Mouse (Mus musculus) CH12.LX (cell line): Measurements from ENCODE around the gene Zfyve26. TPM values are rescaled to one million over a fixed set of nuclear protein-coding genes. Genes with fewer than 3 reads are reported as not detected.

Experiments
- DNase-seq: peaks from one replicate; pipeline ENCODE4 v3.0.0-alpha.2; 2013; ENCODE audit errors: extremely low read depth
- H3K27ac ChIP-seq: 2 replicates; pipeline ENCODE4 v1.5.1; 2012; ENCODE audit warnings: low read depth, mild to moderate bottlenecking, control low read depth, moderate library complexity; ENCODE audit not compliant: insufficient read depth
- H3K27me3 ChIP-seq: replicated peaks from 2 replicates; pipeline ENCODE3; 2012; ENCODE audit warnings: inconsistent platforms
- H3K36me3 ChIP-seq, 2 experiments: replicated peaks in 1 of 2; 2 replicates each; pipeline versions ENCODE3 to v1.6.1; 2012; ENCODE audit warnings: inconsistent platforms in 1 of 2, low read length in 1 of 2, mild to moderate bottlenecking in 1 of 2, mixed read lengths in 1 of 2, moderate library complexity in 1 of 2; ENCODE audit not compliant: control insufficient read depth in 1 of 2, insufficient read depth in 1 of 2
- H3K4me1 ChIP-seq, 2 experiments: 2 replicates each; pipeline ENCODE4 v1.6.1; 2012; ENCODE audit warnings: inconsistent platforms in 1 of 2, moderate library complexity in 1 of 2; ENCODE audit not compliant: insufficient read depth in 2 of 2, control insufficient read depth in 1 of 2
- H3K4me2 ChIP-seq: 2 replicates; pipeline ENCODE4 v1.6.1; 2012; ENCODE audit warnings: low read depth, mild to moderate bottlenecking, control low read depth; ENCODE audit not compliant: poor library complexity, insufficient read depth, severe bottlenecking
- H3K4me3 ChIP-seq, 3 experiments: fragments of 150-350 bp in 1 of 3; sonication (generic) in 1 of 3; replicated peaks in 1 of 3; 2 replicates each; pipeline versions ENCODE3 to v1.5.1; 2011 to 2012; ENCODE audit warnings: low read depth in 2 of 3, low read length in 2 of 3, mild to moderate bottlenecking in 2 of 3, moderate library complexity in 2 of 3, control low read depth in 1 of 3, improper control_type of control experiment in 1 of 3, inconsistent platforms in 1 of 3, mixed read lengths in 1 of 3; ENCODE audit not compliant: poor library complexity in 1 of 3
- H3K79me2 ChIP-seq: replicated peaks from 2 replicates; pipeline ENCODE4 v1.6.1; 2012; ENCODE audit warnings: mild to moderate bottlenecking, moderate library complexity; ENCODE audit not compliant: control insufficient read depth, poor library complexity, insufficient read depth, severe bottlenecking; ENCODE audit errors: extremely low read depth
- H3K9ac ChIP-seq: 2 replicates; pipeline ENCODE4 v1.6.1; 2012; ENCODE audit warnings: low read depth, mild to moderate bottlenecking, control low read depth, moderate library complexity; ENCODE audit not compliant: insufficient read depth
- H3K9me3 ChIP-seq: replicated peaks from 2 replicates; pipeline ENCODE3; 2012; ENCODE audit warnings: low read length, inconsistent platforms, mixed read lengths
- BHLHE40 ChIP-seq: IDR thresholded peaks from 2 replicates; pipeline ENCODE4 v1.6.1; 2011; ENCODE audit warnings: mild to moderate bottlenecking, low read depth, low read length, improper control_type of control experiment
- CHD1 ChIP-seq: IDR thresholded peaks from 2 replicates; pipeline ENCODE4 v1.6.1; 2012; ENCODE audit warnings: low read depth, low read length, improper control_type of control experiment, inconsistent platforms
- CHD2 ChIP-seq: IDR thresholded peaks from 2 replicates; pipeline ENCODE4 v1.6.1; 2011; ENCODE audit warnings: low read length, improper control_type of control experiment
- E2F4 ChIP-seq: IDR thresholded peaks from 2 replicates; pipeline ENCODE4 v1.6.1; 2011; ENCODE audit warnings: low read depth, low read length, improper control_type of control experiment; ENCODE audit not compliant: insufficient replicate concordance
- ELF1 ChIP-seq: IDR thresholded peaks from 2 replicates; pipeline ENCODE4 v1.6.1; 2014; ENCODE audit warnings: low read depth, mild to moderate bottlenecking, inconsistent platforms, low read length, improper control_type of control experiment
- GABPA ChIP-seq: IDR thresholded peaks from 2 replicates; pipeline ENCODE4 v1.6.1; 2012; ENCODE audit warnings: low read depth, low read length, improper control_type of control experiment, inconsistent platforms; ENCODE audit not compliant: insufficient replicate concordance
- MAZ ChIP-seq: IDR thresholded peaks from 2 replicates; pipeline ENCODE4 v1.6.1; 2012; ENCODE audit warnings: low read depth, mild to moderate bottlenecking, inconsistent platforms, low read length, improper control_type of control experiment, moderate library complexity
- MEF2A ChIP-seq: IDR thresholded peaks from 2 replicates; pipeline ENCODE4 v1.6.1; 2014; ENCODE audit warnings: low read depth, mild to moderate bottlenecking, inconsistent platforms, low read length, improper control_type of control experiment, borderline replicate concordance
- MXI1 ChIP-seq: IDR thresholded peaks from 2 replicates; pipeline ENCODE4 v1.6.1; 2011; ENCODE audit warnings: mild to moderate bottlenecking, low read depth, low read length, improper control_type of control experiment
- POLR2AphosphoS2 ChIP-seq: IDR thresholded peaks from 2 replicates; pipeline ENCODE4 v1.6.1; 2011; ENCODE audit warnings: low read depth, low read length, improper control_type of control experiment
- RAD21 ChIP-seq: IDR thresholded peaks from 2 replicates; pipeline ENCODE4 v1.6.1; 2011; ENCODE audit warnings: low read depth, mild to moderate bottlenecking, low read length, improper control_type of control experiment, moderate library complexity
- RCOR1 ChIP-seq: conservative IDR thresholded peaks from 2 replicates; pipeline ENCODE4 v1.6.1; 2012; ENCODE audit warnings: low read depth, mild to moderate bottlenecking, inconsistent platforms, low read length, improper control_type of control experiment
- SIN3A ChIP-seq: IDR thresholded peaks from 2 replicates; pipeline ENCODE4 v1.6.1; 2012; ENCODE audit warnings: low read length, improper control_type of control experiment, inconsistent platforms
- SMC3 ChIP-seq: IDR thresholded peaks from 2 replicates; pipeline ENCODE4 v1.6.1; 2011; ENCODE audit warnings: low read depth, low read length, improper control_type of control experiment
- TBP ChIP-seq: conservative IDR thresholded peaks from 2 replicates; pipeline ENCODE4 v1.6.1; 2011; ENCODE audit warnings: low read depth, low read length, improper control_type of control experiment
- TCF12 ChIP-seq: IDR thresholded peaks from 2 replicates; pipeline ENCODE4 v1.6.1; 2014; ENCODE audit warnings: low read depth, mild to moderate bottlenecking, inconsistent platforms, low read length, improper control_type of control experiment
- UBTF ChIP-seq: IDR thresholded peaks from 2 replicates; pipeline ENCODE4 v1.6.1; 2012; ENCODE audit warnings: low read depth, mild to moderate bottlenecking, inconsistent platforms, low read length, improper control_type of control experiment, moderate library complexity
- USF2 ChIP-seq: conservative IDR thresholded peaks from 2 replicates; pipeline ENCODE4 v1.6.1; 2011; ENCODE audit warnings: low read depth, low read length, improper control_type of control experiment
- ZKSCAN1 ChIP-seq: IDR thresholded peaks from 2 replicates; pipeline ENCODE4 v1.6.1; 2012; ENCODE audit warnings: low read depth, inconsistent platforms, low read length, improper control_type of control experiment, borderline replicate concordance
- dilution Hi-C: fragments of 300-500 bp; cut with MboI; formaldehyde crosslinking; loops from 2 replicates; pipeline ENCODE4 v1.14.3; 2020; ENCODE audit warnings: low sequenced_read_pairs; ENCODE audit not compliant: extremely low pct_unique_long_range_greater_than_20kb, extremely low pct_ligation_motif_present
- in situ Hi-C: fragments of 300-500 bp; cut with MboI; formaldehyde crosslinking; loops from 3 replicates; pipeline ENCODE4 v1.14.3; 2019; ENCODE audit warnings: low sequenced_read_pairs, low pct_ligation_motif_present, low pct_unique_long_range_greater_than_20kb, mixed read lengths
- polyA plus RNA-seq: library from polyadenylated mRNA; unstranded; fragments of >175 nt; gene quantifications from 2 replicates; pipeline ENCODE4 v1.2.1, GENCODE M21; 2012; ENCODE audit warnings: low read depth; ENCODE audit not compliant: insufficient read length
- total RNA-seq, 2 experiments: library from RNA; depleted of rRNA; stranded (reverse); fragments of 300-350 nt in 1 of 2; fragments of >200 nt in 1 of 2; gene quantifications; 2 replicates each; pipeline ENCODE4 v1.2.3; 2012 to 2014

Zfyve26 gene
- total and polyA plus RNA-seq, 3 experiments = 10.4 to 24.8 (median 16.1) TPM

DNA sequence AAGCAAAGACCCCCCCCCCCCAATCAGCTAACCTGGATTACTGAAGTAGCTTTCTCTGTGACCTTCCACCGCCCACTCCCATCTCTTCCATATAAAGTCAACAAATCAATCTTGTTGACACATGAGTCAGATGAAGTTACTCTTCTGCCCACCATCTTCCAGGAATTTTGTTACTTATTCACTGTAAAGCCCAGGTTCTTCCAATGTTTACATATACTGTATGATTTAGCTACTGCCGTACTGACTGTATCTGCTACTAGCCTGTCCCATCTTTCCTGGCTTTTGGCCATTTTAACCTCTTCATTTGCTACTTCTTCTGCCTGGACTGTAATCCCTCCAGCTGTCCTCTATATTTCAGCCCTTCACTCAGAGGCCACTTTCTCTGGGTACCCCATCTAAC is 54.1 kb downstream of the Zfyve26 start:
- DNase-seq = no peak
- in situ Hi-C loops (no loop called here), dilution Hi-C loops (no loop called here)
- no peaks in the 10 kb centered on the region for H3K79me2 ChIP-seq
- no peak overlapping the region for H3K4me2 ChIP-seq
- no peak overlapping the region for H3K27ac ChIP-seq
- no peak overlapping the region for H3K4me3 ChIP-seq
- no peaks in the 10 kb centered on the region for H3K27me3 ChIP-seq
- no peak overlapping the region for H3K9ac ChIP-seq
- TF ChIP-seq ZKSCAN1 (no peak), CHD1 (no peak), SMC3 (no peak), MAZ (no peak), TBP (no peak), USF2 (no peak), E2F4 (no peak)
- H3K9me3 ChIP-seq = no peaks in the 10 kb centered on the region
- no peaks in the 10 kb centered on the region for H3K4me1 ChIP-seq
- peaks cover 81 to 96% of the 10 kb centered on the region in 2 experiments for H3K36me3 ChIP-seq

DNA sequence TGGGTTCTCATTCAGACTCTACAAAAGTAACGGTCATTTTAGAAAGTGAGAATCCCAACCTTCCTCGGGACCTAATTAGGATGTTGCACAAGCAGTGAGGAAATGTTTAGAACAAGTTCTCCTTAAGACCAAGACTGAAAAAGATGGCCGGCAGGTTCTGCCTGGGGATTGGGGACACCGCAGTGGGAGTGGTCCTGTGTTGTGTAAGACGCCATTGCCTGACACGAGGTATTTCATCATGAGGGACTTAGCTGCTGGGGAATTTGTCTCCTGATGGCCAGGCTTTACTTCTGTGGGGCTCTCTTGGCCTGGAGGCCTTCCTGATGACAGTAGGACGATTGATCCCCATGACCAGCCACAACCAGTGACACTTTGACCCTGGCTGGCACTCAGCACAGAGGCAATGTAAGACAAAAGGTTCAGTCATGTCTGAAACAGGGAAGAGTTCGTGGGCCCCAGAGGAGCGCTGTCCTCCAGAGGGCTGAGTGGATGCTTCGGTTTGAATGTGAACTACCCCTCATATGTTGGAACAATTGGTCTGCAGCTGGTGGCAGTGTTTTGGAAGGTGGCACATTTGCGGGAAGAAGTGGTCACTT is 60.5 kb downstream of the Zfyve26 start:
- Histone ChIP-seq H3K4me1 (no peaks in the 10 kb centered on the region), H3K79me2 (no peaks in the 10 kb centered on the region), H3K36me3 (peaks cover 66 to 84% of the 10 kb centered on the region in 2 experiments), H3K9ac (no peak overlapping the region), H3K4me3 (no peak overlapping the region), H3K9me3 (no peaks in the 10 kb centered on the region), H3K27me3 (no peaks in the 10 kb centered on the region), H3K27ac (no peak overlapping the region), H3K4me2 (no peak overlapping the region)
- no peak for DNase-seq
- in situ Hi-C loops = no loop called here
- dilution Hi-C loops = no loop called here
- TF ChIP-seq ZKSCAN1 (no peak), UBTF (no peak), TCF12 (no peak), MEF2A (no peak), GABPA (no peak), TBP (no peak), MXI1 (no peak), RAD21 (no peak), SIN3A (no peak), RCOR1 (no peak), CHD1 (no peak), POLR2AphosphoS2 (no peak), BHLHE40 (no peak), CHD2 (no peak), ELF1 (no peak), E2F4 (no peak)
